Mouse (Mus musculus) heart, adult 2 months (tissue): ENCODE results near the gene Nab1. TPM values are rescaled to one million over a fixed set of nuclear protein-coding genes. Genes with fewer than 3 reads are reported as not detected.
"Not testable (repeated sequence)": the region's sequence is repeated elsewhere in the genome, so short reads cannot be mapped to it uniquely, and the experiment has no call there.

Source experiments
- DNase-seq, 2 experiments: peaks; one replicate each; pipeline ENCODE4 v3.0.0; 2021
- H3K27ac ChIP-seq: fragments of 200-600 bp; 2 replicates; pipeline ENCODE4 v1.8.1; 2022
- H3K27me3 ChIP-seq: fragments of 200-500 bp; 2 replicates; pipeline ENCODE4 v1.6.1; 2012; ENCODE audit warnings: mild to moderate bottlenecking, low read length, inconsistent platforms, mixed read lengths; ENCODE audit not compliant: control insufficient read depth, insufficient read depth
- H3K36me3 ChIP-seq: fragments of 200-500 bp; 2 replicates; pipeline ENCODE4 v1.6.1; 2012; ENCODE audit warnings: low read length, inconsistent platforms; ENCODE audit not compliant: control insufficient read depth, insufficient read depth
- H3K4me1 ChIP-seq: fragments of 200-500 bp; 2 replicates; pipeline ENCODE4 v1.6.1; 2011; ENCODE audit warnings: low read length; ENCODE audit not compliant: control insufficient read depth, insufficient read depth
- H3K4me3 ChIP-seq: fragments of 200-600 bp; 2 replicates; pipeline ENCODE4 v1.8.1; 2022
- H3K79me2 ChIP-seq: fragments of 200-500 bp; replicated peaks from 2 replicates; pipeline ENCODE4 v1.6.1; 2012; ENCODE audit warnings: mild to moderate bottlenecking, inconsistent platforms, low read length, moderate library complexity, mixed read lengths; ENCODE audit not compliant: control insufficient read depth, insufficient read depth
- H3K9ac ChIP-seq: fragments of 200-500 bp; 2 replicates; pipeline ENCODE4 v1.6.1; 2012; ENCODE audit warnings: low read depth, mild to moderate bottlenecking, control low read depth, inconsistent platforms, low read length, mixed read lengths
- CTCF ChIP-seq: fragments of 200-600 bp; IDR thresholded peaks from 2 replicates; pipeline ENCODE4 v1.8.1; 2022; ENCODE audit warnings: antibody characterized with exemption, mild to moderate bottlenecking, moderate library complexity
- EP300 ChIP-seq: fragments of 200-500 bp; IDR thresholded peaks from 2 replicates; pipeline ENCODE4 v1.6.1; 2011; ENCODE audit warnings: low read depth, low read length, control low read depth; ENCODE audit not compliant: insufficient read depth
- POLR2A ChIP-seq: fragments of 200-500 bp; IDR thresholded peaks from 2 replicates; pipeline ENCODE4 v1.6.1; 2011; ENCODE audit warnings: mild to moderate bottlenecking, low read depth, low read length, control low read depth; ENCODE audit not compliant: insufficient read depth
- WGBS: fragments of 180-500 bp; shearing (Covaris S2); methylation state at CpG from one replicate; pipeline ENCODE4 v1.1.7; 2018; 5-methylcytosine and 5-hydroxymethylcytosine counted together
- intact Hi-C: fragments of 180-260 bp; cut with DNase I; formaldehyde crosslinking; loops from one replicate; pipeline ENCODE4 v1.15.1; 2025
- long read RNA-seq: library from polyadenylated mRNA; stranded (forward); transcript quantifications from one replicate; pipeline ENCODE4 v2.0.0, GENCODE M21; 2021
- polyA plus RNA-seq: library from polyadenylated mRNA; depleted of rRNA; stranded (reverse); fragments of >200 nt; gene quantifications from 2 replicates; pipeline ENCODE4 v1.2.3, GENCODE M21; 2012; rRNA removed
- total RNA-seq, 2 experiments: library from RNA; stranded (reverse); gene quantifications; 2 replicates each; pipeline ENCODE4 v1.2.3; 2021

Nab1 gene
- total RNA-seq, result 10 to 100 TPM; 23.1 to 25.1 TPM
- polyA plus RNA-seq, result 6.9 and 11.3 TPM in 2 replicates
- long read RNA-seq, transcript Nab1-201 (8 exons, 3,874 nt), result major isoform, 35 of 50 reads
- long read RNA-seq, partial matches to known transcripts, result 3 of 50 reads
- long read RNA-seq, other reads (novel, unspliced or antisense), result 12 of 50 reads

DNA sequence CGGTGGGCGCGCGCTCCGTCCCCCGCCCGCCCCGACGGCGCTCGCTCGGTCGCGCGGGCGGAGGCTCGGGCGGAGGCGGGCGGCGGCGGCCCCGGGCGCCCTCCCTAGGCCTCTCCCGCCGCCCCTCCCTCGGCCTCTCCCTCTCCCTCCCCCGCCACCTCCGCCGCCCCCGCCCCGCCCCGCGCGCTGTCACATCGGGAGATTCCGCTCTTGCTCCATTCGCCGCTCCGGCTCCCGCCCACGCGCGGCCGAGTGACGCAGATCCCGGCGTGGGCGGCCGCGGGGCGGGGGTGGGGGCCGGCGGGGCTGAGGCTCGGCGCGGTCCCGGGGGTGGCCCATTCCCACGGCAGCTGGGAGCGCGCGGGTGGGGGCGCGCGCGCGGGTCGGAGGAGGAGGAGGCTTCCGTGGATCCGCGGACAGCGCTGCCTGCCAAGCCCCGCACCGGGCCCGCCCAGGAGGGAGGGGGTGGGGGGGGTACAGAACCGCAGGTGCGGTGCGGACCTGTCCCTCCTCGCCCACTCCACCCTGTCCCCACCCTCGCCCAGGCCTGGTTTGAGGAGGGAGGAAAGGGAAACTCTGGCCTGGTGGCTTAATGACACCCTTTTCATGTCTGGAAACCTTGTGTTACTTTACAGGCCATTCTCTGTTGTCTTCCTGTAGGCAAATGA lies at the start of gene Nab1:
Gene Nab1, minus strand, starts transcription at position 366 of the 668 bp plus-strand sequence.
- H3K4me3 ChIP-seq, result peak within 1 kb of the TSS; percentile 95
- intact Hi-C loops, result no loop called here
- under 1% methylated on average over 50 of the region's 80 CpGs for WGBS
- TF ChIP-seq EP300, result no peak
- no peak for TF ChIP-seq CTCF
- no peak for TF ChIP-seq POLR2A
- peaks cover 1% of the 10 kb centered on the region; the same call in 1 of the 2 replicates for H3K79me2 ChIP-seq
- peak; percentile 88 to 90 for DNase-seq
- H3K4me1 ChIP-seq, result peaks cover 10% of the 10 kb centered on the region
- peak within 1 kb of the TSS; percentile 87 for H3K27ac ChIP-seq
- H3K9ac ChIP-seq, result peak within 1 kb of the TSS; percentile 93
- H3K36me3 ChIP-seq, result peaks cover 9% of the 10 kb centered on the region; the same call in 1 of the 2 replicates
- H3K27me3 ChIP-seq, result no peaks in the 10 kb centered on the region

DNA sequence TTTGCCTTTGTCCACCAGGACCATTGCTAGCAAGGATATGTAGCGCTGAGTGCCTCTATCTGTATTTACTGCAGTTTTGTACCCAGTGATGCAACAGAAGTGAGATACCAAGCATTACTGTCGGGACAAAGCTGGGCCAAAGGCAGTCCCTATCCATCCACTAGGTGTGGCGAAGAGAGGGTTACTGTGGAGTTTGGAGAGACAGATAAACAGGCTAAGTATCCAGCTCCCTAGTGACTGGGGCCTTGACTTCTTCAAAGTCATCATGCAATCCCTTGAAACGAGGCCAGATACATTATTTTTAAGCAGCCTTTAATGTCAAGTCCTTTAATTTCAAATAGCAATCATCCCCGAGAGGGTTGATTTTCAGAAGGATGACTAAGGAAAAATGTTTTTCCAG lies 47.0 kb upstream of the Nab1 start:
- Histone ChIP-seq H3K4me1 (no peaks in the 10 kb centered on the region), H3K27me3 (no peaks in the 10 kb centered on the region), H3K9ac (no peak overlapping the region), H3K36me3 (no peaks in the 10 kb centered on the region), H3K4me3 (no peak overlapping the region), H3K27ac (no peak overlapping the region), H3K79me2 (no peaks in the 10 kb centered on the region)
- WGBS, result 69% methylated on average over 5 of the region's 5 CpGs
- DNase-seq, result no peak
- intact Hi-C loops, result no loop called here
- TF ChIP-seq EP300, result no peak
- TF ChIP-seq CTCF, result no peak
- TF ChIP-seq POLR2A, result no peak

GRCm38 (mm10) chr1:52546796-52547195 lies 46.3 kb upstream of the Nab1 start:
- WGBS, result 44% methylated on average over 3 of the region's 3 CpGs
- H3K27me3 ChIP-seq, result no peaks in the 10 kb centered on the region
- DNase-seq, result no peak
- no peak overlapping the region for H3K4me3 ChIP-seq
- no peak overlapping the region for H3K9ac ChIP-seq
- no peak overlapping the region for H3K27ac ChIP-seq
- intact Hi-C loops, result no loop called here
- no peaks in the 10 kb centered on the region for H3K4me1 ChIP-seq
- TF ChIP-seq EP300 (no peak), CTCF (no peak), POLR2A (no peak)
- H3K36me3 ChIP-seq, result no peaks in the 10 kb centered on the region
- H3K79me2 ChIP-seq, result no peaks in the 10 kb centered on the region

- H3K27me3 ChIP-seq, H3K27ac ChIP-seq, DNase-seq, H3K4me3 ChIP-seq, H3K9ac ChIP-seq, H3K4me1 ChIP-seq, H3K79me2 ChIP-seq, H3K36me3 ChIP-seq, intact Hi-C loops: not testable (repeated sequence)
- WGBS, result 54% methylated on average over 3 of the region's 3 CpGs
Measured at GRCm38 (mm10) chr1:52540124-52540523, 39.6 kb upstream of the Nab1 start.

GRCm38 (mm10) chr1:52529933-52530332 lies 29.5 kb upstream of the Nab1 start:
- H3K36me3 ChIP-seq, result no peaks in the 10 kb centered on the region
- H3K27ac ChIP-seq, result no peak overlapping the region
- no peak overlapping the region for H3K4me3 ChIP-seq
- H3K4me1 ChIP-seq, result no peaks in the 10 kb centered on the region
- intact Hi-C loops, result no loop called here
- no peaks in the 10 kb centered on the region for H3K79me2 ChIP-seq
- no peaks in the 10 kb centered on the region for H3K27me3 ChIP-seq
- no peak overlapping the region for H3K9ac ChIP-seq
- no peak for DNase-seq
- TF ChIP-seq POLR2A (no peak), EP300 (no peak), CTCF (no peak)

DNA sequence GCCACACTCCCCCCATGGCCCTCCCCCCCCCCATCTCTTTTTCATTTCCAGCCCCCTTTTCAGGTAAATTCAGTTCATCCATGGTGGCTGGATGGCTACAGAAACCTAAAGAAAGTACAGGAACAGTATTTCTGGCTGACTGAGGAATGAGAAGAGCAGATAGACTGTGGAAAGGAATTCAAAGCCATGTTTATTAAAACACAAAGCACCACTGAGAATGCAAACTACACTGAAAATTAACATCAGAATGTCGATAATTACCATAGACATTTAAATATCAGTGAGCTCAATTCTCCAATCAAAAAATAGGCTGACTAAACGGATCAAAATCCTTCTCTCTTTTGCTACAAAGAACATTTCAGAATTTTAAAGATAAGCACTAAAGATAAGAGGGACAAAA lies 27.2 kb upstream of the Nab1 start:
- intact Hi-C loops, result no loop called here
- H3K36me3 ChIP-seq, result no peaks in the 10 kb centered on the region
- H3K79me2 ChIP-seq, result no peaks in the 10 kb centered on the region
- 47% methylated on average over 2 of the region's 2 CpGs for WGBS
- H3K9ac ChIP-seq, result no peak overlapping the region
- DNase-seq, result no peak
- H3K27ac ChIP-seq, result no peak overlapping the region
- H3K27me3 ChIP-seq, result no peaks in the 10 kb centered on the region
- TF ChIP-seq POLR2A (no peak), EP300 (no peak), CTCF (no peak)
- no peaks in the 10 kb centered on the region for H3K4me1 ChIP-seq
- H3K4me3 ChIP-seq, result no peak overlapping the region
